Mouse (Mus musculus) forebrain, embryonic 12.5 days (tissue): ENCODE measurements at regions not wholly inside any gene's neighbourhood (a gene's known extent, or its start where the extent isn't known, plus 50 kb on each side); places are given as distances from the start of the nearest gene placed in this dataset.
"Not testable (repeated sequence)": the region's sequence is repeated elsewhere in the genome, so short reads cannot be mapped to it uniquely, and the experiment has no call there.

ENCODE experiments used
- ATAC-seq: fragments of 200-750 bp; cut with Nextera tagmentation; 2 replicates; pipeline ENCODE4 v1.8.0; 2017; ENCODE audit warnings: moderate TSS enrichment; ENCODE audit not compliant: low FRiP score
- H3K27ac ChIP-seq: fragments of 300-500 bp; sonication (generic); 2 replicates; pipeline ENCODE4 v1.5.1; 2016; ENCODE audit warnings: mild to moderate bottlenecking
- H3K27me3 ChIP-seq: fragments of 300-500 bp; sonication (generic); 2 replicates; pipeline ENCODE4 v1.6.1; 2016; ENCODE audit warnings: mild to moderate bottlenecking
- H3K36me3 ChIP-seq: fragments of 300-500 bp; sonication (generic); replicated peaks from 2 replicates; pipeline ENCODE4 v1.6.1; 2016; ENCODE audit warnings: mild to moderate bottlenecking
- H3K4me1 ChIP-seq: fragments of 300-500 bp; sonication (generic); 2 replicates; pipeline ENCODE4 v1.6.1; 2016
- H3K4me2 ChIP-seq: fragments of 300-500 bp; sonication (generic); 2 replicates; pipeline ENCODE4 v1.6.1; 2016; ENCODE audit warnings: mild to moderate bottlenecking, moderate library complexity
- H3K4me3 ChIP-seq: fragments of 300-500 bp; sonication (generic); replicated peaks from 2 replicates; pipeline ENCODE4 v1.5.1; 2016; ENCODE audit warnings: mild to moderate bottlenecking
- H3K9ac ChIP-seq: fragments of 300-500 bp; sonication (generic); 2 replicates; pipeline ENCODE4 v1.6.1; 2016; ENCODE audit warnings: mild to moderate bottlenecking
- H3K9me3 ChIP-seq: fragments of 300-500 bp; sonication (generic); 2 replicates; pipeline ENCODE4 v1.6.1; 2016
- WGBS: fragments of 180-500 bp; shearing (Covaris S2); methylation state at CpG from one replicate; pipeline ENCODE4 v1.1.7; 2016; 5-methylcytosine and 5-hydroxymethylcytosine counted together

- peaks cover 39% of the 10 kb centered on the region for H3K9me3 ChIP-seq
- H3K4me3 ChIP-seq, H3K27ac ChIP-seq, H3K4me1 ChIP-seq, H3K4me2 ChIP-seq, H3K9ac ChIP-seq, H3K27me3 ChIP-seq, ATAC-seq, H3K36me3 ChIP-seq: not testable (repeated sequence)
- WGBS = 86% methylated on average over 1 of the region's 1 CpGs
Observed at GRCm38 (mm10) chr12:18207941-18208340, 306.4 kb upstream of the 5730507C01Rik start.

GRCm38 (mm10) chr12:18216432-18216926 lies 297.8 kb upstream of the 5730507C01Rik start:
- H3K27ac ChIP-seq, H3K4me2 ChIP-seq, H3K9ac ChIP-seq, H3K36me3 ChIP-seq, H3K4me1 ChIP-seq, H3K4me3 ChIP-seq, H3K27me3 ChIP-seq, ATAC-seq: not testable (repeated sequence)
- WGBS = 90% methylated on average over 16 of the region's 16 CpGs
- peaks cover 54% of the 10 kb centered on the region for H3K9me3 ChIP-seq

DNA sequence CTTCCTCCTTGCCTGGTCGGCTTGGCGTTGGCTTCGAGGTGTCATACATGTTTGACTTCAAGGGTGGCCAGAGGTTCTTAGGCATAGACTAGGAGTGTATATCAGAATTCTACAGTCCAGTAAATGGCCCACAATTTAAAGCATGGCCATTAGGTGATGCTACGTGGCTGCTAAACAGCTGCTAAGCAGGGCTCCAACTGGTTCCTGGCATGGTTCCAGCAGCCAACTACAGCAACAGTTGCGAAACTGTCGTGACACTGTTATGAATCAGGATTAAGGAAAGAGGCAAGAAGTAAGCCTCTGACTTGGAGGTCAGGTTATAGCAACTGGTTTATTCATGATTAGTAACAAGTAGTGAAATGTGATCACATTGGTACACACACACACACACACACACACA lies 289.8 kb upstream of the 5730507C01Rik start:
- no peak overlapping the region for H3K9ac ChIP-seq
- no peak overlapping the region for H3K27ac ChIP-seq
- no peak for ATAC-seq
- no peak overlapping the region for H3K4me2 ChIP-seq
- H3K4me3 ChIP-seq = no peak overlapping the region
- no peaks in the 10 kb centered on the region for H3K4me1 ChIP-seq
- H3K27me3 ChIP-seq = no peaks in the 10 kb centered on the region
- no peaks in the 10 kb centered on the region for H3K36me3 ChIP-seq
- WGBS = 94% methylated on average over 6 of the region's 6 CpGs
- peaks cover 69% of the 10 kb centered on the region for H3K9me3 ChIP-seq

DNA sequence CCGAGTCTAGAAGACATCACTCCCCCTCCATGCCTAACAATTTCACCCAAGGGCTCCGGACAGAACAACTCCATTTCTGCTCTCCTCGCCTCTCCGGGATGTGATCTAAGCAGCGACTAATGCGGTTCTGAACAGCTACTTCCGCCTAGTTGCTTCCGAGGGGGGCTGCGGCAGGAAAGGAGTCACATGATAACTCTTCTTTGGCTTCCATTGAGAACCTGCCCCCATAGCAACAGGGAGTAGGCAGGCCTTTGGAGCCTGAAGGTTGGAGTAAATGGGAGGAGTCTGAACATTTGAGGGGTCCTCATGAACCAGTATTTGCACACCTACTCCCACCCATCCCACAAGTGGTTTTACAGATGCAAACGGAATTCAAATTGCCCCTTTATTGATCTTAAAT lies 287.6 kb upstream of the 5730507C01Rik start:
- Histone ChIP-seq H3K9me3 (peaks cover 78% of the 10 kb centered on the region), H3K27me3 (no peaks in the 10 kb centered on the region), H3K4me2 (no peak overlapping the region), H3K9ac (no peak overlapping the region), H3K4me1 (no peaks in the 10 kb centered on the region), H3K4me3 (no peak overlapping the region), H3K36me3 (no peaks in the 10 kb centered on the region), H3K27ac (no peak overlapping the region)
- 88% methylated on average over 10 of the region's 10 CpGs for WGBS
- ATAC-seq = no peak

GRCm38 (mm10) chr12:18231896-18232295 lies 282.4 kb upstream of the 5730507C01Rik start:
- not testable (repeated sequence) for ATAC-seq, H3K4me3 ChIP-seq, H3K9ac ChIP-seq, H3K4me1 ChIP-seq, H3K36me3 ChIP-seq, H3K27ac ChIP-seq, H3K27me3 ChIP-seq, H3K4me2 ChIP-seq
- 88% methylated on average over 5 of the region's 5 CpGs for WGBS
- H3K9me3 ChIP-seq = peaks cover 52% of the 10 kb centered on the region

GRCm38 (mm10) chr12:18236330-18236729 lies 278.0 kb upstream of the 5730507C01Rik start:
- H3K4me1 ChIP-seq, H3K36me3 ChIP-seq, ATAC-seq, H3K27ac ChIP-seq, H3K9ac ChIP-seq, H3K4me2 ChIP-seq, H3K27me3 ChIP-seq, H3K4me3 ChIP-seq: not testable (repeated sequence)
- peaks cover 50% of the 10 kb centered on the region for H3K9me3 ChIP-seq

DNA sequence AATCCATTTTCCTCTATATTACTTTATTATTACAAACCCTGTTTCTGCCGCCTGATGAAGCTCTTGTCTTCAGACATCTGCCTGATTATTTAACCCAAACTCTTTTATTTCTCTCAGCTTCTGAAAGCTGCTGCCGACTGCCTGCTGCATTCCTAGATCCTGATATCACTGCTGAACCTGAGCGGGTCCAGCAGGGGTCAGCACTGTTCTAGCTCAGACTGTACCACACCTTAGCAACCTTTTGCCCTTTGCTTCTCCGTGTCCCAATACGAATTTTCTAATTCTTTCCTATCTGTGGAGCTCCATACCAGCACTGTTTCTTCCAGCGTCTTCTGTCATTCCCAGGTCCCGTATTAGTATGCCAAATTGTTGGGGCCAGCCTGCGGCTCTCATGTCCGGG lies 276.8 kb upstream of the 5730507C01Rik start:
- Histone ChIP-seq H3K27me3 (no peaks in the 10 kb centered on the region), H3K4me2 (no peak overlapping the region), H3K9me3 (peaks cover 49% of the 10 kb centered on the region), H3K4me1 (no peaks in the 10 kb centered on the region), H3K27ac (no peak overlapping the region), H3K9ac (no peak overlapping the region), H3K4me3 (no peak overlapping the region), H3K36me3 (no peaks in the 10 kb centered on the region)
- ATAC-seq = no peak
- WGBS = 80% methylated on average over 9 of the region's 9 CpGs
